Mouse (Mus musculus) hindbrain, embryonic 12.5 days (tissue): ENCODE data around the gene Apol10b. TPM values are rescaled to one million over a fixed set of nuclear protein-coding genes. Genes with fewer than 3 reads are reported as not detected.
"Not testable (repeated sequence)": the region's sequence is repeated elsewhere in the genome, so short reads cannot be mapped to it uniquely, and the experiment has no call there.

Experiments
- ATAC-seq: fragments of 200-750 bp; cut with Nextera tagmentation; 2 replicates; pipeline ENCODE4 v1.8.0; 2017; ENCODE audit warnings: moderate TSS enrichment; ENCODE audit not compliant: low FRiP score
- H3K27ac ChIP-seq: fragments of 300-500 bp; sonication (generic); 2 replicates; pipeline ENCODE4 v1.5.1; 2016; ENCODE audit warnings: mild to moderate bottlenecking
- H3K27me3 ChIP-seq: fragments of 300-500 bp; sonication (generic); 2 replicates; pipeline ENCODE4 v1.6.1; 2016; ENCODE audit warnings: mild to moderate bottlenecking
- H3K36me3 ChIP-seq: fragments of 300-500 bp; sonication (generic); 2 replicates; pipeline ENCODE4 v1.6.1; 2016; ENCODE audit warnings: mild to moderate bottlenecking
- H3K4me1 ChIP-seq: fragments of 300-500 bp; sonication (generic); 2 replicates; pipeline ENCODE4 v1.6.1; 2016
- H3K4me2 ChIP-seq: fragments of 300-500 bp; sonication (generic); replicated peaks from 2 replicates; pipeline ENCODE4 v1.6.1; 2016; ENCODE audit warnings: mild to moderate bottlenecking
- H3K4me3 ChIP-seq: fragments of 300-500 bp; sonication (generic); 2 replicates; pipeline ENCODE4 v1.5.1; 2016; ENCODE audit warnings: mild to moderate bottlenecking
- H3K9ac ChIP-seq: fragments of 300-500 bp; sonication (generic); 2 replicates; pipeline ENCODE4 v1.6.1; 2016; ENCODE audit warnings: mild to moderate bottlenecking, moderate library complexity
- H3K9me3 ChIP-seq: fragments of 300-500 bp; sonication (generic); replicated peaks from 2 replicates; pipeline ENCODE4 v1.6.1; 2016; ENCODE audit warnings: mild to moderate bottlenecking
- WGBS: fragments of 180-500 bp; shearing (Covaris S2); methylation state at CpG from one replicate; pipeline ENCODE4 v1.1.7; 2016; 5-methylcytosine and 5-hydroxymethylcytosine counted together
- polyA plus RNA-seq: library from polyadenylated mRNA; unstranded; fragments of >200 nt; fragmentation: Nextera tagmentation; extraction: Ambion mirVana; gene quantifications from 2 replicates; pipeline ENCODE4 v1.2.1, GENCODE M21; 2016

The Apol10b gene
- polyA plus RNA-seq, 1 experiment from 2014 or later: 0.21 TPM

DNA sequence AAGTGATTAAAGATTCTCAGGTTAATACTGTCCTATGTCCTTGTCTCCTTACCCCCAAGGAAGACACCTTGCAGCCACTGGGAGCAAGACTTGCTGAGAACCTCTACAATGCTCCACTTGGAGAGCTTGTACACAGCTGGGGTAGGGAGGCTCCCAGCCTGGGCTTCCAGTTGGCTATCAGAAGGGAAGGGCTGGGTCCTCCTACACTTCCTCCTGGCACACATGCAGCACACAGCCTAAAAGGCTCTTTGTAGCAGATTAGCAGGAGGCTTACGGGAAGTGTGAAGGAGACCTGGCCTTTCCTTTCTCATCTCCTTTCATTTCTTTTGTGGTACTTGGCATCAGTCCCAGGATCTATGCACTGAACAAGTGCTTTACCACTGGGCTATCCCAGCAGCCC, 14.2 kb downstream of the Apol10b start:
- 59% methylated on average over 1 of the region's 1 CpGs for WGBS
- no peak overlapping the region for H3K4me3 ChIP-seq
- no peaks in the 10 kb centered on the region for H3K27me3 ChIP-seq
- peaks cover 6% of the 10 kb centered on the region; the same call in 1 of the 2 replicates for H3K9me3 ChIP-seq
- no peaks in the 10 kb centered on the region for H3K36me3 ChIP-seq
- H3K4me2 ChIP-seq: no peak overlapping the region
- H3K9ac ChIP-seq: no peak overlapping the region
- no peak overlapping the region for H3K27ac ChIP-seq
- ATAC-seq: no peak
- H3K4me1 ChIP-seq: no peaks in the 10 kb centered on the region

DNA sequence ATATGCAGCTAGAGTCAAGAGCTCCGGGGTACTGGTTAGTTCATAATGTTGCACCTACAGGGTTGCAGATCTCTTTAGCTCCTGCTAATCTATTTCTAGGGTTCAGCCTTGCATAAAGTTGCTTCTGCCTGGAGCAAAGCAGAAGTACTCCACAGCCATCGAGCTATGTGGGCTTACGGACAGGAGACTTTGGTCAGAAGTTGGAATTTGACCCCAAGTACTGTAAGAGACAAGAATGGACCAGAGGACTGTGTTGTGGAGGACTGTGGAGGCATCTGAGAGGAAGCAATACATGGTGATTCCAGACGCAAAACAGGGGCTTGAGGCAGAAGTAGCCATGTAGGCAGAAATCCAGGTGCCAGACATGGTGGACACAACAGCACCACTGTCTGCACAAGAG, 16.6 kb downstream of the Apol10b start:
- Histone ChIP-seq H3K9ac (no peak overlapping the region), H3K36me3 (no peaks in the 10 kb centered on the region), H3K4me2 (no peak overlapping the region), H3K4me3 (no peak overlapping the region), H3K27ac (no peak overlapping the region), H3K9me3 (peaks cover 6% of the 10 kb centered on the region; the same call in 1 of the 2 replicates), H3K27me3 (no peaks in the 10 kb centered on the region), H3K4me1 (no peaks in the 10 kb centered on the region)
- WGBS: 93% methylated on average over 4 of the region's 4 CpGs
- no peak for ATAC-seq

DNA sequence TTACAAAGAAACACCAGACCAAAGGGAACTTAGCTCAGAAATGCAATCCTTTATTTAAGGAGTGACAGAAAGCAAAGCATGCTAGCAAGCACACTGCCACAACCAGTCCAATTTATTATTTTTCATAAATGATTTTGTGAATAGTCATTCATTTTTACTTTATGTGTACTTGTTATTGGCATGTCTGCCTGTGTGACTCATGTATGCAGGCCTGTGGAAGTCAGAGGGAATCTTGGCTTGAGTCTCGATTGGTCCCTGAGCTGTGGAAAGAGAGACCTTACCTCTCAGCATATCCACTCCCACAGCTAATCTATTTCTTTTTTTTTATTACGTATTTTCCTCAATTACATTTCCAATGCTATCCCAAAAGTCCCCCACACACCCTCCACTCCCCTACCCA, 17.1 kb downstream of the Apol10b start:
- Histone ChIP-seq H3K4me1 (no peaks in the 10 kb centered on the region), H3K36me3 (no peaks in the 10 kb centered on the region), H3K4me3 (no peak overlapping the region), H3K9me3 (peaks cover 3% of the 10 kb centered on the region; the same call in 1 of the 2 replicates), H3K9ac (no peak overlapping the region), H3K4me2 (no peak overlapping the region), H3K27ac (no peak overlapping the region), H3K27me3 (no peaks in the 10 kb centered on the region)
- no peak for ATAC-seq
- WGBS: 94% methylated on average over 2 of the region's 2 CpGs

DNA sequence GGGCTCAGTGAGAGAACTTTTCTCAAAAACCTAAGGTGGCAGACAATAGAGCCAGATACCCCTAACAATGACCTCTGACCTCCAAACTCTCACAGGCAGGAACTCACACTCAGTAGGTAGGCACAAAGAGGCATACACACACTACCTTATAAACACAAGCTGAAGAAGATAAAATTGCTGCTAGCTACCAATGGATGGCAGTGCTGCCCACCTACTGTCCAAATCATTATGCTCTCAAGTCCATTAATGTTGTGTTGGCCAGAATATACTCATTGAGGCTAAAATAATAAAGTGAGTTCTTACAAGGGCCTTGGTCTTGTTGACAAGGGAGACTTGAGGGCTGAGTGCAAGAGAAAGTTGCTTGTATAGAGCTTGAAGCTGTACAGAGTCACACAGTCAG, 32.7 kb downstream of the Apol10b start:
- Histone ChIP-seq H3K36me3 (no peaks in the 10 kb centered on the region), H3K27me3 (no peaks in the 10 kb centered on the region), H3K4me3 (no peak overlapping the region), H3K4me1 (no peaks in the 10 kb centered on the region), H3K9me3 (no peaks in the 10 kb centered on the region), H3K27ac (no peak overlapping the region), H3K4me2 (no peak overlapping the region), H3K9ac (no peak overlapping the region)
- ATAC-seq: no peak

DNA sequence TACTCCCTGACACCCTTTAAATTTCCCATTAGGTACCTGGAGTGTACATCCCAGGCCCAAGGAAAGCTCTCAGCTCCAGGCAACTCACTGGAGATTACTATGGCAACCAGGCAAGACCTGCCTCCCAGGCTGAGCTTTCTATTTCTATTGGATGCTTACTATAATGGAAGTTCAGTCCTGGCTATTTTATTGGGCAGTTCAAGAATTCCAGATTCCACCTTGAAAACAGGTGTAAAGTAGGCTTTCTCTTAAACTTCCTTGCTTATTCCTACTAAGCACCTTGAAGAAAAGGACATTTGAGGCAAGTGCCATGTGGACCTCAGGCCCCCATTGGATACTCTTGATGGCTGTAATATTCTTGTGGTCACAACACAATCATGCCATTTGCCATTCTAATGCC, 34.1 kb downstream of the Apol10b start, which contains the start of gene 1700025B11Rik:
Gene 1700025B11Rik, minus strand, starts transcription at position 101 of the 400 bp plus-strand sequence.
- Histone ChIP-seq H3K9me3 (no peaks in the 10 kb centered on the region), H3K4me1 (no peaks in the 10 kb centered on the region), H3K27me3 (no peaks in the 10 kb centered on the region), H3K4me2 (no peak within 1 kb of the TSS), H3K36me3 (no peaks in the 10 kb centered on the region), H3K4me3 (no peak within 1 kb of the TSS), H3K9ac (no peak within 1 kb of the TSS), H3K27ac (no peak within 1 kb of the TSS)
- no peak for ATAC-seq

DNA sequence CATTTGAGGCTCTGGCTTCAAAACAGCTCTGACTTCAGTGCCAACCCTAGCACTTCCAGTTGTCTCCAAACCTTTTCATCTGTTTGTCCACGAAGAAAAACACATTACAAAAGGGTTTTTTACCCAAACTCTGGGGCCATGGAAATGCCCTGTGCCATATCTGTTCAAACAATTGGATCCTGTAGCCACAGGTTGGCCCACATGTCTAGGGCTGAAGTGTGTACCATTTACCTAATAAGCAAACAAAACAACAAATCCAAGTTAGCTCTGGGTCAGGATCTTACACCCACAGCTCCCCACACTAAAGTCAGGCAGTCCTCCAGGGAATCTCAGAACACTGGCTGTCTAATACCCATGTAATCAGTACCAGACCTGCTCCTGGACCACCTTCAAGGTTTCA, 56.7 kb downstream of the Apol10b start:
- H3K4me3 ChIP-seq, H3K27me3 ChIP-seq, H3K4me2 ChIP-seq, H3K9me3 ChIP-seq, H3K9ac ChIP-seq, ATAC-seq, H3K4me1 ChIP-seq, H3K36me3 ChIP-seq, H3K27ac ChIP-seq: not testable (repeated sequence)
- 47% methylated on average over 1 of the region's 1 CpGs for WGBS

Other genes with a start within 250 kb of the Apol10b start
- not detected in 2 replicates for gene Apol7a, start 197.0 kb downstream of the Apol10b start, polyA plus RNA-seq
- gene Apol9a, start 185.0 kb downstream of the Apol10b start, polyA plus RNA-seq: not detected in 2 replicates
- gene Apol7b, start 148.6 kb downstream of the Apol10b start, polyA plus RNA-seq: not detected in 2 replicates
- gene Apol10a, start 119.1 kb downstream of the Apol10b start, polyA plus RNA-seq: not detected in 2 replicates
- not detected in 2 replicates for gene Apol11a, start 87.9 kb downstream of the Apol10b start, polyA plus RNA-seq
- not detected in 2 replicates for gene Apol7c, start 62.8 kb downstream of the Apol10b start, polyA plus RNA-seq
- gene 1700025B11Rik, start 34.2 kb downstream of the Apol10b start, polyA plus RNA-seq: not detected in 2 replicates
- gene Gm36245, start 3.1 kb upstream of the Apol10b start, polyA plus RNA-seq: not detected in 2 replicates
- gene Apol11b, start 47.2 kb upstream of the Apol10b start, polyA plus RNA-seq: not detected in 2 replicates
- not detected in 2 replicates for gene Apol7e, start 102.7 kb upstream of the Apol10b start, polyA plus RNA-seq
- gene Apol9b, start 132.9 kb upstream of the Apol10b start, polyA plus RNA-seq: not detected in 2 replicates
- 0.22 and 0.47 TPM in 2 replicates for gene Apol8, start 160.9 kb upstream of the Apol10b start, polyA plus RNA-seq
- 32.0 and 33.5 TPM in 2 replicates for gene Myh9, start 246.1 kb upstream of the Apol10b start, polyA plus RNA-seq